Mouse (Mus musculus): Measurements from ENCODE around the gene Asah2.
"Not testable (repeated sequence)": the region's sequence is repeated elsewhere in the genome, so short reads cannot be mapped to it uniquely, and the experiment has no call there.

The Asah2 gene

DNA sequence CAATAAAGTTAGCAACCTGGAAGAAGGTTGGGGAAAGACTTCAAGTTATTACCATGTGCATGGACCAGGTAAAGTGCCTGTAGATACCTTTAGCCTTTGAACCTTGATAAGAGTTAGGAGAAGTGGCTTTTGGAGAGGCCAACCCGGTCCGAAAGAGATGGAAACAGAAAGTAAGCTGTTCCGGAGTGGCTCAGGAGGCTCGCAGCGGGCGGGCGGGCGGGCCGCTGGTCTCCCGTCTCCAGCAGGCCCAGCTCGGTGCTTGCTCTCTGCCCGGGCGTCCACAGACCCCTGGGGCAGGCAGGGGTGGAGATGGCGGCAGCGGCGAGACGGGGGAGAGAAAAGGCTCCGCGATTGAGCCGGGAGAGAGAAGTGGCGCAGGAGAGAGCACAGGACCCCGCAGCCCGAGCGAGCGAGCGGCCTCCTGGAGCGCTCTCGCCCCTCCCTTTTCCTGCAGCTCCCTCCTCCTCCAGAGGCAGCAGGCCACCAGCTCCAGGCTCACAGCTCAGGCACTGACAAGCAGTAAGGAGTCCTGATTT lies at the start of gene Asah2:
TSS of gene Asah2 (minus strand) at position 441 of the 536 bp plus-strand sequence.
- peak; percentile 84 for DNase-seq (ENCODE audit: low read depth, low spot score)

DNA sequence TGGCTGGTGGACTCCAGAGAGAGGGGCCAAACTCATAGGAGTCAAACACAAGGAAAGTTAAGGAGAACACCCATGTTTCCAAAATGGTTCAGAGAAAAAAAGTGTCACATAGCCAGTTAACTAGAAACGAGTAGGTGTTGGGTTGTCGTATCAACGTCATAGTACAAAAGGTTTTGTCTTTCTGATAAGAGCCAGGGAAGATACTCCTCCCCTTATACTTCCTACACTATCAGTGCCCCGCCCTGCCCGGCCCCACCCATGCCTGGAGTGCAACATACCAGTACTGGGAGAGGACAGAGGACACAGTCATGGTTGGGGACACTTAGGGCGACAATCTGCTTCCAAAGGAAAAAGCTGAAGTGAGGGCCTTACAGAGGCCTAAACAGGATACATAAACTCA lies 49.0 kb upstream of the Asah2 start:
- DNase-seq (ENCODE audit: low read depth, low spot score): no peak

DNA sequence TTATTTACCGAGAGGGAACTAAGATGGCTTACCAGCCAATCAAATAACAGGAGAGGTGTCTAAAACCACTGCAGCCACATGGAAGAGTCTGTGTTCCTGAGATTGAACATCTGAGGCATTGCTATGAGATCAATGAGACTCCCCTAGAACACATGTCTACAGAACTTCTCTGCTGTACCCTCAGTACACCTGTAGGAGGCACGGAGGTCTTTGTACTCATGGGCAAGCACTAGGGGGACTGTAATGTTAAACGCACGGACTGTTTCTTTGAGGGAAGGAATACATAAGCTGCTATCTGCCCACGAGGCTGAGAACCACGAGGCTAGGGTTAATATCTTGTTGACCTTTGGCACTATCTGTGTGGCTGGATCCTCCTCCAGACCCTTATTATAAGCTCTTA lies 44.5 kb upstream of the Asah2 start:
- no peak for DNase-seq (ENCODE audit: low read depth, low spot score)

DNA sequence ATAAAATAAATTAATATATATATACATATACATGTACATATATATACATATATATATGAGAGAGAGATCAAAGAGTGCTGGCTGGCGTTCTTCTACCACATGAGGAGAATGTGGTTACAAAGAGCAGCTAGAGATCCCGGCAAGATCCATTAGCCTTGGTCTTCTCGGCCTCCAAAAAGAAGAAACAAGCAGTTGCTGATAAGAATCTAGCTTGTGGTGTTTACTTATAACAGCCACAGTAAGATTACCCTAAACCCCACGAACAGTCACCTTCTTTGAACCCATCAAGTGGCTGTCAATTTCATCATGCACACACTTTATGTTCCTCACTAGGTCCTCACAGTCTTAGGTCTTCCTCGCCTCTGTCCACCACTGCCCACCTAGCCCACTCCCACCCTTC lies 40.7 kb upstream of the Asah2 start:
- no peak for DNase-seq (ENCODE audit: low read depth, low spot score)

DNA sequence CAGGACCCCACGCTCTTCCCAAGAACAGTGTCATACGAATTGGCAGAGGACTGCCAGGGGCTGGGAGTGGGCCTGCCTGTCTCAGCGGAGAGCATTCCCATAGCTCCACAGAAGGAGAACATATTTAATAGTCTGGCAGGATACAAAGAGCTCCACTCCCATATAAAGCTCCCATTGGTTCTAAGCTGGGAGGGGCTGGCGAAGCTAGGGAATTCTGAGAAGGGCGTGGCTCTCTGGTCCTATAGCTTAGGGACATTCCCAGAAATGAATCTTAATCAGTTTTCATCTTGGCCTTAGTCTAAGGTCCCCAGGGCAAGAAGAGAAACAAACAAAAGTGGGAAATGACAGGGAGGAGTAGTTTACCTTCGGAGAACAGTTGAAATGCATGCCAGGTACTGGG lies 34.4 kb upstream of the Asah2 start:
- no peak for DNase-seq (ENCODE audit: low read depth, low spot score)

DNA sequence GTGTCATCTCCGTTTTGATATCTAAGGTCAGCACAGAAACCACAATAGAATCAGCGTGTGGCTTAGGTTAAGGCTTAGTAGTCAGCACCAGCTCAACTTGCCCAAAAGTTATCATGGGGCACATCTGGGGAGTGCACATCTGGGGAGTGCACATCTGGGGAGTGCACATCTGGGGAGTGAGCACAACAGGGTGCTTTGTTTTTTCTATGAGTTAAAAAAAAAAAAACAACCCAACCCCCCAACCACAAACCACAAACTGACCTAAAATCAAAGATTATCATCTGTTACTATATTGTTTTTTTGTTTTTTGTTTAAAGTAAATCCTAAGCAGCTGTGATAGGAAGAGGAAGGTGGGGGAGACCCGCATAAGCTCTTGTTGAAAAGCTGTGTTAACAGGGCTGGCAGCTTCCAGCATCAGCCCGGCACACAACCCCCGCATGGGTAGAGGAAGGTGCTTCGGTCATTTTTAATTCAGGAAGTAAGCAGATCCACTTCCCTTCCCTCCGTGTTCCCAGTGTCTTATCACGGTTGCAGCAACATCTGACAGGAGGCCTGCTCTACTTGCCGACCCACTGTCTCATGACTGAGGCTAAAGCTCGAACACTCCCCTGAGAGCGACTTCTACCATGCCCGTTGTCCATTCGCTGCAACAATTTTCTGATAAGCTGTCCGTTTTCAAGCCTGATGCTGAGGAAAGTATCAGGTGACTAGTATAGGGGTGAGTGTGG lies 30.5 kb upstream of the Asah2 start:
- peak; percentile 22 for DNase-seq (ENCODE audit: low read depth, low spot score)

DNA sequence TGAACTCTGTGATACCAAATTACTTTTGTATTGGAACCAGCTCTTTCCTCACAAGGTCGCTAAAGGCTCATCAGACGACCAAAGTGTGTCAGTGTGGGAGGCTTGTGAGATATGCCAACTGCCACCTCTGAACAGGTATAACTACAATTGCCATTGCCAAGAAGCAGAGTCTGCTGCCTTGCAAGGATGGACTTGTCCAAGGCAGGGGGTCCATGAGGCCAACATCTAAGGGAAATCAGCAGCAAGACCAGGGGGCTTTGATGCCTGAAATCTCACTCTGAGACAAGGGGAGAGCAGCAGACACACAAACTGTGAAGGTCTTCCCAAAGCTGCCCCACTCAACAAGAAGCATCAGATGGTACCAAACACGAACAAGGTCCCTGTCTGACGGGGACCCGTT lies 29.9 kb upstream of the Asah2 start:
- no peak for DNase-seq (ENCODE audit: low read depth, low spot score)

DNA sequence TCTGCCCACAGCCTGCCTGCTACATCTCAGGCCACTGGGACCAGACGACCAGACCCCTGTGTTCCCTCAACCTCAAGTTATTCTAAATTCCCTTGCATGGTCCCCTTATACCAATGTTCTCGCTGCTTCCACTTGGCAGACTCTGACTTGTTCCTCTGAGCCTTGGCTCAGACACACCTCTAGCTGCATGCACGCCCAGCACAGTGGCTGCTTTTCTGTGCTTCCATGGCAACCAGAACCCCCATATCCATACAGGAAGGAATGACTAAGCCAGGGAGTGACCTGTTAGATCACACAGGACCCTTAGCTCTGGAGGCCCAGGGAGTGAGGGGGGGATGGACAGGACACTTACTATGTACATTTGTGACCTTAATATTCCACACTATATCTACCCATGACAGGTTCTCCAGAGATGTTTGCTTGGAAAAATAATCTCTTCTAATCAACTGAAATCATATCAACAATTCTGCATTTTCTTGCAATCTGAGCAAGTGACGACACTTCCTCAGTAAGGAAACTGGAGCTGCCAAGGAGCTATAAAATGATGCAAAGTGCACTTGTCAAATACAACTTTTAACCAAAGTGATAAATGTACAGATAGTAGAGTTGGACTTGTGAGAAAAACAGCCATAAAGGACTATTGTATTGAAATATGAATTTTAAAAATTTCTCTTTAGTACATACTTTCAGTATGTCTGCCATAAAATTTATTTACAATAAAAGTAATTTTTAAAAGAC lies 29.0 kb upstream of the Asah2 start:
- peak; percentile 20 for DNase-seq (ENCODE audit: low read depth, low spot score)

DNA sequence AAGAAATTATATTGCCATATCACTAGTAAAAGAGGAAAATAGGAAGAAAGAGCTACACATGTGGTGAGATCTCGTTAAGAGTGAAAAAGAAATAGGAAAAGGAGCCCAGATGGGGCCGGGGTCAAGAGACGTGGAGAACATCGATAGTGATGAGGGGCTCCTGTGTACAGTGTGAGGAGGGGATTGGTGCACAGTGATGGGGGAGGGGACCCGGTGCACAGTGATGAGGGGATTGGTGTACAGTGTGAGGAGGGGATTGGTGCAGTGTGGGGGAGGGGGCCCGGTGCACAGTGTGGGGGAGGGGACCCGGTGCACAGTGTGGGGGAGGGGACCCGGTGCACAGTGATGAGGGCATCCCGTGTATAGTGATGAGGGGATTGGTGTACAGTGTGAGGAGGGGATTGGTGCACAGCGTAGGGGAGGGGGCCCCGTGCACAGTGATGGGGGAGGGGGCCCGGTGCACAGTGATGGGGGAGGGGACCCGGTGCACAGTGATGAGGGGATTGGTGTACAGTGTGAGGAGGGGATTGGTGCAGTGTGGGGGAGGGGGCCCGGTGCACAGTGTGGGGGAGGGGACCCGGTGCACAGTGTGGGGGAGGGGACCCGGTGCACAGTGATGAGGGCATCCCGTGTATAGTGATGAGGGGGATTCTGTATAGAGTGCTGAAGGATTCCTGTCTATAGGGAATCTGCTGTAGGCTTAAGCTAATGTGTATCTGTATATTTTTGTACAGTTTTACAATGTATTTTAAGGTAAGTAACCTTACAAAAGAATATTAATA lies 23.9 kb upstream of the Asah2 start:
- DNase-seq (ENCODE audit: low read depth, low spot score): not testable (repeated sequence)

DNA sequence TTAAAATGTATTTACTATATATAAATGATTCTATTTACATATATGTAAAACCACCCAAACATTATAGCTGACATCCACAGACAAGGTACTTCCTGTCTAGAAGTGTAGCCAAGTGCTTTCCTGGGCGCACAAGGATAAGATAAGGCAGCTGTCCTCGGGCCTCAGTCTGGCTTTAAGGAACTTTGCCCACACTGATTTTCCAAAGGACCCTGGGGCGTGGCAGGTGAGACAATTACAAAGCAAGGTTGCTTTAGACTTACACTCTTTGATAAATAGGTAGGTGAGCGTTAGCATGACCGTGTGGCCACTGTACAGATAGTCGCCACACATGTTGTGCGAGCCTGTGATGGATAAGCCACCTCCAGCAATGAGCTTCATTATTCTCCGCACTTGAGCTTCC lies 21.3 kb upstream of the Asah2 start:
- DNase-seq (ENCODE audit: low read depth, low spot score): no peak

DNA sequence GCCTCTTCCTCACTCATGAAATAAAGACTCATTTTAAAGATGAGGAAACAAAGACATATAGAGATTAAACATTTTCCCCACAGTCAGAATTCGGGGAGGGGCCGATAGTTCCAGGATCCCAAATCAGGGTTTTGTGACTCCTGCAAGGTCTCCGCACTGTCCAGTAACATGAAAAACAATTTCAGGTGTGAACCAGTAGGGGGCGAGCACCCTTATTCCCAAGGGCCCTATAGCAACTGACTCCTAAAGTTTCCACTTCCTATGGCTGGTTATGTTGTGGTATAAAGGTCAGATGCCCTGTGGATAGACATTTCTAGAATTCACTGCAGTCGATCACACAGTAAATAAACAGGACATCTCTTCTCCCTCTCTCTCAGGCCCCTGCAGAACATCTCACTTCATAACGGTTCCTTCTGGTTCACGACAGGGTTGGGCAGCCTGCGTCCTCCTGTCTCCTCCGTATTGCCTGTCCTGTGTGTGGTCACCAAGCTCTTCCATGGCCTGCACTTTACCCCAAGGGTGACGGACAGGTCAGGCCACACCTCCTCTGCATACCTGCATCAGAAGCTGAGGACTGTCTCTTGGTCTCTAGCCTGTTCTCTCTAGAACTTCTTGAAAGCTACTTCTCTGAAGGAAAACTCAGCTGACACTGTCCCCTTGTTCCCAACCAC lies 19.3 kb upstream of the Asah2 start:
- peak; percentile 62 for DNase-seq (ENCODE audit: low read depth, low spot score)

DNA sequence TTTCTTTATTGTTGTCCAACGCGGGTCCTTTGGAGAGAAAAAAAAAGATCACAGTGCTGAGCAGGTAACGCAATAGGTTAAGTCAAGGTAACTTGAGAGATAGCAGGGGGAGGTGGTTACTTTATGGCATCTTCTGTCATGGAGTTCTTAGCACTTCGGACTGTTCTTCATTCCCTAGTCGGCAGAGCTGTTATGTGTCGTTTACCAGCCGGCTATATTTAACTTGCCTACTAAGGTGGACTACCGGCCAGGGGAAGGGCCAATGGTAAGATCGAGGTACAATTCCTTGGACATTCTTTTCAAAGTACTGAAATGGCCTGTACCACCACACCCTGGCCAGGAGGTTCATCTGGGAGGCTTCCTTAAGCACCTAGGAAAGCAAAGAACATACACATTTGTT lies 16.1 kb upstream of the Asah2 start:
- DNase-seq (ENCODE audit: low read depth, low spot score): no peak

DNA sequence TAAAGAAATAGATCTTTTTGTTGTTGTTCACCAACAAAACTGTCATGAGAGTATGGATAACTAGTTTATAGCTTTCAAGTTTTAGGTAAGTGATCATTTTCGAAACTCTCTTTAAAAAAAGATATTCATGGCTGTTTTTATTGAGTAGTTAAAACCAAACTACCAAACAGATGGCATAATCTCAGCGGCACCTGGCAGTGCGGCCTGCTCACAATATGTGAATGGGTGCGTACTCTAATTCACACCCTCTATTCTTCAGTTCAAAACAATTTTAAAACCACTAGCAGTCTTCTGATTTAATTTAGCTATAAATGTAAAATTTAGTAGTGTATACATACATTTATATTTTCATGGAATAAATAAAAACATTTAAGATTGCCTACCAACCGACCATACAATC lies 15.2 kb upstream of the Asah2 start:
- no peak for DNase-seq (ENCODE audit: low read depth, low spot score)

DNA sequence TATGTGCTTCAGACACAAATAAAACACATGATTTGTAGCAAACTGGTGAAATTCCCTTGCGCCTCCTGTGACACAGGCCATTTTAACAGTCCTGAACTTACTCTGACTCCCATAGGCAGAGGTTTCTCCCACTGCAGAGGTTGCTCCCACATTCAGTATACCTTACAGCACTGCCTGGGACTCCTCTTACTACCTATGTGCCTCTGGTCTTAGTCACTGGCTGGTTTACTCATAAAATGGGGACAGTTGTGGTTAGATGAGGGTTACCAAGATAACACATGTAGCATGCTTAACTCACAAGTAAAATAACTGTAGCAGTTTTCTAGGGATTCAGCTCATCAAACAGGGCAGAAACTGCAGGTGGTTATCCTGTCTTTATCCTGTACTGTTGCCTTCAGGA lies 12.8 kb upstream of the Asah2 start:
- no peak for DNase-seq (ENCODE audit: low read depth, low spot score)

DNA sequence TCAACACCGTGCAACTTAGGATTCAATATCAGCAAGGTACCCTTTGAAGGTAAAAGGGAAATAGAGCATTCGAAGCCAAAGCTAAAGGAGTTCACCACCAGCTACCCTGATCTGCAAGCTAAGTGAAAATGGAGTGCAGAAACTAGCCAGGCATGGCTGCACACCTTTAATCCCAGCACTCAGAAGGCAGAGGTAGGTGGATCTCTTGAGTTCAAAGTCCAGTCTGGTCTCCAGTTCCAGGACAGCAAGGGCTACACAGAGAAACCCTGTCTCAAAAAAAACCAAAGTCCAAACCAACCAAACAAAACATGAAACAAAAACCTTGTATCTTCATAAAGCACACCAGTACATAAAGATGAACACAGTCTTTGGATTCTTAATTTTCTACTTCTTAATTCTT lies 11.7 kb upstream of the Asah2 start:
- DNase-seq (ENCODE audit: low read depth, low spot score): no peak

DNA sequence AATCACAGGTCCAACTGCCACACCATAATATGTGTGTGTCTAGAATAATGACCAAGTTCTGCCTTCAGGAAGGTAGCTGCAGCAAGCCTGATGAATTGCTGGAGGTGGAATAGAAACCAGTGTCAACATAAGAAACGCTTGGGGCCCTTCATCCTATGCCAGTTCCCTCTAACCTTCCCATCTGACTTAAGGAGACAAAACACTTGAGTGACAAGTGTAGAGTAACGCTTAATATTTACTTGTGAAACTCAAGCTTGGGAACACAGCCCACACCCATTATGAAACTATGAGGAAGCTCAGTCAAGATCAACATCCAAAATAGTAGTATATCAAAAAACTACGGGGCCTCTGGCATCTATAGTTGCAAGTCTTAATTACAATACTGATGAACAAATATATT lies 10.5 kb upstream of the Asah2 start:
- no peak for DNase-seq (ENCODE audit: low read depth, low spot score)

DNA sequence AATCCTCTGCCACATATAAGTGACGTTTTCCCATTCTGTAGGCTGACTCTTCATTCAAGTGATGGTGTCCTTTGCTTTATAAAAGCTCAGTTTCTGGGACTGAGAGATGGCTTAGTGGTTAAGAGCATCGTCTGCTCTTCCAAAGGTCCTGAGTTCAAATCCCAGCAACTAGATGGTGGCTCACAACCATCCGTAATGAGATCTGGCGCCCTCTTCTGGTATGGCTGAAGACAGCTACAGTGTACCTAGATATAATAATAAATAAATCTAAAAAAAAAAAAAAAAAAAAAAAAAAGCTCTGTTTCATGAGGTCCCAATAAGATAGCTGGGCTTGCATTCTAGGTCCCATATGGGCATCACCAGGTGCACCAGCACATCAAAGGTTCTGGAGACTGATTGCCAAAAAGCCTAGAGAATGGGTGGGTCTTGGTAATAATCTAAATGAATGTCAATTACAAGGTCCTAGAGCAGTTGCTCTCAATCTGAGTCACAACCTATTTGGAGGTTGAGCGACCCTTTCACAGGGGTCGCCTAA lies 9.5 kb upstream of the Asah2 start:
- peak; percentile 23 for DNase-seq (ENCODE audit: low read depth, low spot score)

DNA sequence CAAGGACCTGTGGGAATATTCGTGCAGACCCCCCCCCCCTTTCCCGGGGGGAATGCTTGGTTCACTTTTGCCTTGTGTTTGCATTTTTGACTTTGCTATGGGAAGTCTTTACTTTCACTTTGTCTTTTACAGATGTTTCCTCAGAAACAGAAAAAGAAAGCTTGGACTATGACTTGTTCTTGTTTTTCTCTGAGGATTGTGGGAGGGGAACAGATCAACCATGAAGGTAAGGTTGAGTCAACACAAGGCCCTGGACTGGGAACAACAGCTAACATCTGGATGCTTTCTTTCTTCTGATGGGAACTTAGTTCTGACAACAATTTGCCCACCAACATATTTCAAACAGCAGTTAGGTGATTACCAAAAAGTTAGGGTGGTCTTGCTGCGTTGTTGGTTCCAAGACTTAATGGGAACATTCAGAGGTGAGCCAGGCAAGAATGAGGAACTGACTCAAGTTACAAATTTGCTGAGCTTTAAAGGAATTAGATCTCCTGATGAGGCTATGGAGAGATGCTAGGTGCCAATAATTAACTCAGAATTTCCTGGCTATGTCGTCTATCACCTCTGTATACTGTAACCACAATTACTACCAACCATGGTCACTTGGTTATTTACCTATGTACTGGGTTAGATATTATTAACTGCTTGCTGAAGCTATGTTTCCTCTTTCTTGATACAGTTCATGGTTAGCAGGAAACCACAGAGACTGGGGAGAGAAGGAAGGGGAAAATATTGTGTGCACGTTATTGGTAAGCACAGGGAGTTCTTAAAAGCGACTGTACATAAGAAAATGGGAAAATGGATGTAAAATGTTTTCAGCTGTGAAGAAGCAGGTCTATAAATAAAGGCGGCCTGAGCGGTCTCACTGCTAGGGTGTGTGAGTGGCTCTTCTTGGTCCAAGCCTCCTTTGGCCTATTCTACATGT lies 4.1 kb upstream of the Asah2 start:
- DNase-seq (ENCODE audit: low read depth, low spot score): no peak

DNA sequence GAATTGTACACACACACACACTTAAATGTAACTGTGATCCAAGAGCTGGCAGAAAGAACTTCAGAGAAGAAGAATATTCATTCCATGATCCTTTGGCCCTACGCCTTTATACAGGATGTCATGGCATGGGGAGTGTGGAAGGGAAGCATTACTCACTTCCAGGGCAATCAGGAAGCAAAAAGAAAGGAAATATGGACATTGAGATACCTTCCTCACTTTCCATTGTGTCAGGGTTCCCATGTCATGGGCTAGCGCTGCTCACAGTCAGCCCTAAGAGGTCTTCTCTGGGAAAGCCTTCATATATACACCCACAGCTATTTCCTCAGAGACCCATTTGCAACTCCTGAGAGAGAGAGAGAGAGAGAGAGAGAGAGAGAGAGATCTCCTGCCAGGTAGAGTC lies 1.3 kb downstream of the Asah2 start:
- DNase-seq (ENCODE audit: low read depth, low spot score): peak; percentile 45

DNA sequence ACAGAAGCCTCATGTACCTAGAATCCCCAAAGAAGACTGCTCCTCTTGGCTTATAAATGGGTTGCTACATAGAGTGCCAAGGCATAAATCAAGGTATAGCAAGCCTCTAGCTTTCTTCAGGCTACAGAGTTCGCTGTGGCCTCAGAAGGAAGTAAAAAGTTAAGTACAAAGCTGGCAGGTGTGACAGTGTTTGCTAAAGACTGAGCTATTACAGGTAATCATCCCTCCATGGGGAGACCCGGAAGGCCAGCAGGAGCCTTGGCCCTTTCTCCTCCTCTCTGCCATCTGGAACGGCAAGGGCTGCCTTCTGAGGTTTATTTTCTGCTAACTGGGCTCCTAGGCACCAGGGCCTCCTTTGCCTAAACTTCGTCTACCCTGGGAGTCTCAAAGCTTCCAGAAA lies 3.8 kb downstream of the Asah2 start:
- DNase-seq (ENCODE audit: low read depth, low spot score): no peak

DNA sequence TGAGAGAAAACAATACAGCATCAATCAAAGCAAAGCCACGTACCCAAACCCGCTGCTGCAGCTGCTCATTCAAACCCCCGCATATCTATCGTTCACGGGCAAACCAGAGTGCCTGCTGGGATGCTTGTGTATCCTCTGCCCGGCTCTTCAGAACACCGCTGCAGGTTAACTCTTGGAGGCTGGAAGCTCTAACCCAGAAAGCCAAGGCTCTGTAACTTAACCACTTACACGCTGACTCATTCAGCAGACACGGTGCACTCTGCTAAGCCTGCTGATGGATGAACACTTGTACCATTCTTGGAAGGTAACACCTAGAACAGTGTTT lies 5.1 kb downstream of the Asah2 start:
- DNase-seq (ENCODE audit: low read depth, low spot score): no peak
